Mouse (Mus musculus): Measurements from ENCODE around the gene Krtap10-10. TPM values are rescaled to one million over a fixed set of nuclear protein-coding genes. Genes with fewer than 3 reads are reported as not detected.

Gene Krtap10-10
- polyA plus RNA-seq, 1 experiment from 2014 or later, result not detected

DNA sequence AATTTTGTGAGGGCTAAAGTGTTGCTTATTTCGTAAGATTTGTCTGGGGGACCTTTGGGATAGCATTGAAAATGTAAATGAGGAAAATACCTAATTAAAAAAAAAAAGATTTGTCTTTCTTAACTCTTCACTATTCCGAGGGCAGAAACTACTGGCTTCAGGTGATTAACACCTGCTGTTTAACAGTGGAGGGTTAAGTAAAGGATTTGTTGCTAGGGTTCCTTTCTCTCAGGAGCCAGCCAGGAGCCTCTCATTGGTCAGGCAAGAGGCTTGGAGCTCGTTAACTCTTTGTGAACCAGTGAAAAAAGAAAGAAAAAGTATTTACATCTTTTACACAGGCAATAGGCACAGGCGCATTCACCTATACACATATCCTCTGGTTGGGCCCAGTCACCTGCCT is 16.5 kb upstream of the Krtap10-10 start:
- WGBS, result 17% methylated on average over 4 of the region's 4 CpGs

DNA sequence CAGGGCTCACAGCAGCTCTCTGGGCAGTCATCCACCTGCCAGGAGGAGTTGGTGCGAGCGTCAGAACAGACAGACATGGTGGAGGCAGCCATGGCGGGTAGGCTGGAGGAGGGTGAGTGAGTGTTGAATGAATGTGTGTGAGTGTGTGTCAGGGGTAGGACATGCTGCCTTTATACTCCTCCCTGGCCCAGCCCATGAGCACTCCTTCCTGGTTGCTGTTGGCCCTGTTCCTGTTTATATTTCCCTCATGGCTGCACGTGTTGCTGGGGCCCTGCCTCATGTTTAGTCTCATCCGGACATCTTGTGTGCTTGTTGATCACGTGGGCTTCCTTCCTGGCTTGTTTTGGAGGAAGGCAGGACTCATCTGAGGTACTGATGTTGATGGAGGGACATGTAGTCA is 8.8 kb upstream of the Krtap10-10 start, which contains the start of gene Krtap10-4:
Gene Krtap10-4 (minus strand): TSS at position 145 of the 400 bp plus-strand sequence.
- Histone ChIP-seq H3K4me1 (no peaks in the 10 kb centered on the region), H3K9ac (replicated peaks) (no peak within 1 kb of the TSS), H3K36me3 (no peaks in the 10 kb centered on the region), H3K27ac (replicated peaks) (no peak within 1 kb of the TSS), H3K4me2 (replicated peaks) (no peak within 1 kb of the TSS), H3K27me3 (no peaks in the 10 kb centered on the region), H3K4me3 (no peak within 1 kb of the TSS), H3K9me3 (no peaks in the 10 kb centered on the region)
- 72% methylated on average over 6 of the region's 6 CpGs for WGBS
- no peak for ATAC-seq (replicated peaks)

More for the DNA sequence above, 16.5 kb upstream of the Krtap10-10 start:
- Histone ChIP-seq H3K27me3 (no peaks in the 10 kb centered on the region), H3K36me3 (no peaks in the 10 kb centered on the region), H3K27ac (replicated peaks) (no peak overlapping the region), H3K4me3 (no peak overlapping the region), H3K4me1 (no peaks in the 10 kb centered on the region), H3K9me3 (no peaks in the 10 kb centered on the region), H3K4me2 (replicated peaks) (no peak overlapping the region), H3K9ac (replicated peaks) (no peak overlapping the region)
- ATAC-seq (replicated peaks), result no peak

DNA sequence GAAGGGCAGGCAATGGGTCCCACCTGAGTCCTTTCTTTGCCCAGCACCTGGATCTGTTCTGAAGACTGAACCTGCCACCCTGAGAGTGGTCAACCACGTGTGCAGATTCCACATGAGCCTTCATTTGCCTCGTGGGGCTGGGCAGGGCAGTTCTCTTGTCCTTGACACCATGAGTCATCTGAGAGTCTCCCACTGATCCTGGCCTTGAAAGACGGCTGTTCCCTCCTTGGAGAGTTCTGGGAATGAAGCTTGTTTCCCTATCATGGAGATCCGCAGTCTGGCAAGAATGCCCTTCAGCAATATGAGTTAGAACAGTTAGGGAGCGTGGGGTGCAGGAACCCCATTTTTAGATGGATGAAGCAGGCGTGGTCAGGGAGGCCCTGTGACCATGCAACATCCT is 3.3 kb downstream of the Krtap10-10 start:
- Histone ChIP-seq H3K27ac (replicated peaks) (no peak overlapping the region), H3K9me3 (peaks cover 3% of the 10 kb centered on the region; the same call in 1 of the 2 replicates), H3K27me3 (no peaks in the 10 kb centered on the region), H3K4me2 (replicated peaks) (no peak overlapping the region), H3K4me3 (no peak overlapping the region), H3K9ac (replicated peaks) (no peak overlapping the region), H3K4me1 (no peaks in the 10 kb centered on the region), H3K36me3 (no peaks in the 10 kb centered on the region)
- 77% methylated on average over 6 of the region's 6 CpGs for WGBS
- no peak for ATAC-seq (replicated peaks)

DNA sequence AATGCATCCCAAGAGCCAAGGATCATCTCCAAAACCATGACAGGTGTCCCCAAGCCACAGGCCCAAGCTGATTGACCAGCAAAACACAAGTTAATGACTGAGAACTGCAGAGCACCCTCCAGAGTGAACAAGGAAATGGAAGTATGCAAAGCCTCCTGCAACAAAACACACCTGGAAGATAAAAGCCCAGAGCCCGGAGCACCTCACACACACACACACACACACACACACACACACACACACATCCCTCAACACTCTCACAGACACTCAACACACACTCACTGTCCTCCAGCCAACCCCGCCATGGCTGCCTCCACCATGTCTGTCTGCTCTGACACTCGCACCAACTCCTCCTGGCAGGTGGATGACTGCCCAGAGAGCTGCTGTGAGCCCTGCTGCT is 10.8 kb downstream of the Krtap10-10 start, which contains the start of gene Gm36176:
Gene Gm36176 (plus strand): TSS at position 301 of the 400 bp plus-strand sequence.
- Histone ChIP-seq H3K9ac (replicated peaks) (no peak within 1 kb of the TSS), H3K27ac (replicated peaks) (no peak within 1 kb of the TSS), H3K4me1 (no peaks in the 10 kb centered on the region), H3K4me3 (no peak within 1 kb of the TSS), H3K36me3 (no peaks in the 10 kb centered on the region), H3K4me2 (replicated peaks) (no peak within 1 kb of the TSS), H3K9me3 (peaks cover 8% of the 10 kb centered on the region; the same call in 1 of the 2 replicates), H3K27me3 (no peaks in the 10 kb centered on the region)
- 81% methylated on average over 3 of the region's 3 CpGs for WGBS
- no peak for ATAC-seq (replicated peaks)

DNA sequence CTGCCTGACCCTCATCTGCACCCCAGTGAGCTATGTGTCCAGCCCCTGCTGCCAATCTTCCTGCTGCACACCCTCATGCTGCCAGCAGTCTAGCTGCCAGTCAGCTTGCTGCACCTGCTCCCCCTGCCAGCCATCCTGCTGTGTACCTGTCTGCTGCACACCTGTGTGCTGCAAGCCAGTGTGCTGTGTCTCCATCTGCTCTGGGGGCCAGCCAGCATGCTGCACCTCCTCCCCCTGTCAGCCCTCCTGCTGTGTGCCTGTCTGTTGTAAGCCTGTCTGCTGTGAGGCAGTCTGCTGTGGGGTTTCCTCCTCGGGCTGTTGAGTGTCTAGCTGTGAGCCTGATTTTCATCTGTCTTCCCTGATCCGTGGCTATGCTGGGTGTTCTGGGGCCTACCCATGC is 11.2 kb downstream of the Krtap10-10 start:
- H3K9ac ChIP-seq (replicated peaks), result no peak overlapping the region
- 6% methylated on average over 2 of the region's 2 CpGs for WGBS
- no peak for ATAC-seq (replicated peaks)
- no peaks in the 10 kb centered on the region for H3K4me1 ChIP-seq
- no peaks in the 10 kb centered on the region for H3K36me3 ChIP-seq
- no peaks in the 10 kb centered on the region for H3K27me3 ChIP-seq
- no peak overlapping the region for H3K4me3 ChIP-seq
- H3K4me2 ChIP-seq (replicated peaks), result no peak overlapping the region
- H3K27ac ChIP-seq (replicated peaks), result no peak overlapping the region
- peaks cover 8% of the 10 kb centered on the region; the same call in 1 of the 2 replicates for H3K9me3 ChIP-seq

DNA sequence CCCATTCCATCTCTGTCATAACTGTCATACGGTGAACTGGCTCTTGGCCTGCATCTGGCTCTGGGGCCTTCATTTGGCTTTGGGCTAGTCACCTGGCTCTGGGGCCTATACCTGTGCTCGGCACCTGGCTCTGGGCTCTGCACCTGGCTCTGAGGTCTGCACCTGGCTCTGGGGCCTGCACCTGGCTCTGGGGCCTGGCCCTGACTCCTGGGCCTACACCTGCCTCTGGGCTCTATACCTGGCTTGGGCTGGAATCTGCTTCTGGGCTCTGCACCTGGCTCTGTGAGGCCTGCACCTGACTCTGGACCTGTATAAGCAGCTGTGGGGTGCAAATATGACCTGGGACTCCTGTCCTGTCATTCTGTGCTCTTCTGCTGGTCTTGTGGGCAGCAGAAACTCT is 11.8 kb downstream of the Krtap10-10 start:
- ATAC-seq (replicated peaks), result no peak
- Histone ChIP-seq H3K9me3 (peaks cover 8% of the 10 kb centered on the region; the same call in 1 of the 2 replicates), H3K4me1 (no peaks in the 10 kb centered on the region), H3K36me3 (no peaks in the 10 kb centered on the region), H3K4me2 (replicated peaks) (no peak overlapping the region), H3K27ac (replicated peaks) (no peak overlapping the region), H3K27me3 (no peaks in the 10 kb centered on the region), H3K9ac (replicated peaks) (no peak overlapping the region), H3K4me3 (no peak overlapping the region)
- whole genome bisulfite sequencing, result 88% methylated on average over 2 of the region's 2 CpGs

DNA sequence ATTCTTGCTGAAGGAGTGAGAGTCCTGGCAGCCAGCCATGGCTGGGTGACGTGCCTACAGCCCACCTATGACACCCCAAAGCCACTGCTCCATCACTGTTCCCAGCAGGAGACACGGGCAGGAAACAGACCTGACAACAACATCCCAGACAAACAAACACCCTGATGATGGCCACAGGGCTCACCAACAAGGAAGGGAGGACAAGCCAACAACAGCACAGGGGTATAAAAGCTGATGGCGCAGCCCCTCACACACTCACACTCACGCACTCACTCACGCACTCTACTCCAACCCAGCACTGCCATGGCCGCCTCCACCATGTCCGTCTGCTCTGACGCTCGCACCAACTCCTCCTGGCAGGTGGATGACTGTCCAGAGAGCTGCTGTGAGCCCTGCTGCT is 16.8 kb downstream of the Krtap10-10 start, which contains the start of gene Gm10318:
Gene Gm10318 (plus strand): TSS at position 301 of the 400 bp plus-strand sequence.
- no peaks in the 10 kb centered on the region for H3K4me1 ChIP-seq
- H3K27me3 ChIP-seq, result no peaks in the 10 kb centered on the region
- no peaks in the 10 kb centered on the region for H3K9me3 ChIP-seq
- 0 out of 2 replicates have a peak within 1 kb of the TSS, but pooled peaks have one; percentile 11 for H3K27ac ChIP-seq (replicated peaks)
- H3K36me3 ChIP-seq, result no peaks in the 10 kb centered on the region
- H3K4me2 ChIP-seq (replicated peaks), result no peak within 1 kb of the TSS
- H3K4me3 ChIP-seq, result no peak within 1 kb of the TSS
- WGBS, result 62% methylated on average over 9 of the region's 9 CpGs
- ATAC-seq (replicated peaks), result no peak
- H3K9ac ChIP-seq (replicated peaks), result no peak within 1 kb of the TSS

DNA sequence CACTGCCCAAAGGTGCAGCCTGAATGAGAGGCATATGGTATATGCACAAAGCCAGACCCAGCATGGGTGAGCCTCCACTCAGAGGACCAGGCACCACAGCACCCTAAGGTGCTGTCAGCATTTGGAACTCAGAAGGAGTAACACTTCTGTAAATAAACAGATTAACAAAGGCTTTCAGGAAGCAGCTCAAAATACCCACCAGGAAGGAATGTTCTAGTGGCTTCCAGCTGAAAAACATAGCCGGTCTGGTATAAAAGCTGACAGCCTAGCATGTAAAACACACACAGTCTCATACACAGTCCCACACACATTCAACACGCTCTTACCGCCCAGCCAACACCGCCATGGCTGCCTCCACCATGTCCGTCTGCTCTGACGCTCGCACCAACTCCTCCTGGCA is 25.9 kb downstream of the Krtap10-10 start, which contains the start of gene Gm3285:
Gene Gm3285 (plus strand): TSS at position 301 of the 400 bp plus-strand sequence.
- no peak for ATAC-seq (replicated peaks)
- Histone ChIP-seq H3K27ac (replicated peaks) (no peak within 1 kb of the TSS), H3K4me1 (no peaks in the 10 kb centered on the region), H3K9ac (replicated peaks) (no peak within 1 kb of the TSS), H3K36me3 (no peaks in the 10 kb centered on the region), H3K4me2 (replicated peaks) (no peak within 1 kb of the TSS), H3K27me3 (no peaks in the 10 kb centered on the region), H3K9me3 (no peaks in the 10 kb centered on the region), H3K4me3 (no peak within 1 kb of the TSS)
- WGBS, result 44% methylated on average over 7 of the region's 7 CpGs

DNA sequence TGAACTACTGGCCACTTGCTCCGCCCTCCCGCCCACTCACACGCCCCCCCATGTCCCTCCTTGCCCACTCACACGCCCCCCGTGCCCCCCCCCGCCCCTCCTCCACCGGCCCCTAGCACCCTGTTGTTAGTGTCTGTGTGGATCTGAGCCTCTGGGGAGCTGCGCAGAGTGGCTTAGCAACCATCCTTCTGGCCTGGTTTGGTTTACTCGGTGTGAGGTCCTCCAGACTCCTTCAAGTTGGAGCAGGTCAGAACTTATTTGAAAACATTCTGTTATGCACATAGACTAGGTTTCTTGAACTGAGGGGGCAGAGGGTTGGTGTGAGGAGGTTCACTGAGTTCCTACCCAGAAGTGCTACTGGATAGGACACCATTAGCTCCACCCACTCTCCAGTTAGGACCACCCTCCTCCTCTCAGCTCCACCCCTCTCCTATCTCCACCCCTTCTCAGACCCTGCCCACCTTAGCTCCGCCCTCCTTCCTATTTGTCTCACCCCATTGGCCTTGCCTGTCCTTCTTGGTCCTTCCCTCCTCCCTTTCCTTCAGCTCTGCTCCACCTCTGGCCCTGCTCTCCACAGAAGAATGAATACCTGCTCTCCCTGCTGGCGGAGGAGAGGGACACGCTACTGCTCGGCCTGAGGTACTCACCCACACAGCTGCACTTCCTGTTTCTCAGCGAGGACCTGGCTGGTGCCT is 28.5 kb downstream of the Krtap10-10 start:
- Histone ChIP-seq H3K27me3 (no peaks in the 10 kb centered on the region), H3K4me2 (replicated peaks) (peak overlapping the region; percentile 18), H3K9ac (replicated peaks) (0 out of 2 replicates have a peak overlapping the region, but pooled peaks have one; percentile 22), H3K36me3 (no peaks in the 10 kb centered on the region), H3K4me3 (peak overlapping the region; percentile 11; the same call in 1 of the 2 replicates), H3K27ac (replicated peaks) (no peak overlapping the region), H3K4me1 (no peaks in the 10 kb centered on the region), H3K9me3 (no peaks in the 10 kb centered on the region)
- ATAC-seq (replicated peaks), result peak; percentile 51; the same call in 1 of the 2 replicates
- 45% methylated on average over 14 of the region's 14 CpGs for WGBS

DNA sequence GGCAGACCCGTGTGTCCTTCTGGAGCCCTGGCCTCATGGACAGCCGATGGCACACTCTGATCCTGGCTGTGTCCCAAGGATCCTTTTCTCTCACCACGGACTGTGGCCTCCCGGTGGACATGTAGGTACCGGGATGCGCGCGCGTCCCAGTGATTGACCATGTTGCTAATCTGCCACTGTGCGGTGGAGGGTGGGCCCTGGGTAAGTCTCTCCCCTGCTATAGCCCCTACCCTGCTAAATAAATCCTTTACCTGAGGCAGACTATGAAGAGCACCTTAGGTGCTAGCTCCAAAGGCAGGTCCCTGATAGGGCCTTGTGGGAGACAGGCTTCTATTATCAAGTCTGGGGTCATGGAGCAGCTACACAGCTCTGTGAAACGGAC is 29.0 kb downstream of the Krtap10-10 start:
- Histone ChIP-seq H3K36me3 (no peaks in the 10 kb centered on the region), H3K9ac (replicated peaks) (0 out of 2 replicates have a peak overlapping the region, but pooled peaks have one; percentile 22), H3K9me3 (no peaks in the 10 kb centered on the region), H3K4me2 (replicated peaks) (peak overlapping the region; percentile 18), H3K4me3 (peak overlapping the region; percentile 11; the same call in 1 of the 2 replicates), H3K4me1 (no peaks in the 10 kb centered on the region), H3K27ac (replicated peaks) (no peak overlapping the region), H3K27me3 (no peaks in the 10 kb centered on the region)
- 35% methylated on average over 11 of the region's 11 CpGs for WGBS
- ATAC-seq (replicated peaks), result no peak

DNA sequence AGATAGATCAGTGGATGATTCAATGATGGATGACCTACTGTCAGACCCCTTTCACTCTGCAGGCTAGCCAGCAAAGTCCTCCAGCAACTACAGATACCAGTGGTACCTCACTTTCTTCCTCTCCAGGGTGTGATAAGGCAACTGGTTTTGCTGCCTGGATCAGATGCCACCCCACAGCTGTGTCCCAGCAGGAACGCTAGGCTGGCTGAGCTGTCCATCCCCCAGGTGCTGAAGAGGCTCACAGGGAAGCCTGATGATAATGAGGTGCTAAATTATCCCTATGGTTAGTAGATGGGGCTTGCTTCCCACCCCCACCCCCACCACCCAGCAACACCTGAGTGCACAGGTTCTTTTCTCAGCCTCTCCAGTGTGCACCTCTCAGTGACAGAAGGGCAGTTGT is 31.8 kb downstream of the Krtap10-10 start:
- Histone ChIP-seq H3K9ac (replicated peaks) (no peak overlapping the region), H3K27ac (replicated peaks) (no peak overlapping the region), H3K27me3 (no peaks in the 10 kb centered on the region), H3K4me3 (no peak overlapping the region), H3K9me3 (no peaks in the 10 kb centered on the region), H3K4me2 (replicated peaks) (no peak overlapping the region), H3K4me1 (no peaks in the 10 kb centered on the region), H3K36me3 (no peaks in the 10 kb centered on the region)
- 30% methylated on average over 1 of the region's 1 CpGs for WGBS
- no peak for ATAC-seq (replicated peaks)

DNA sequence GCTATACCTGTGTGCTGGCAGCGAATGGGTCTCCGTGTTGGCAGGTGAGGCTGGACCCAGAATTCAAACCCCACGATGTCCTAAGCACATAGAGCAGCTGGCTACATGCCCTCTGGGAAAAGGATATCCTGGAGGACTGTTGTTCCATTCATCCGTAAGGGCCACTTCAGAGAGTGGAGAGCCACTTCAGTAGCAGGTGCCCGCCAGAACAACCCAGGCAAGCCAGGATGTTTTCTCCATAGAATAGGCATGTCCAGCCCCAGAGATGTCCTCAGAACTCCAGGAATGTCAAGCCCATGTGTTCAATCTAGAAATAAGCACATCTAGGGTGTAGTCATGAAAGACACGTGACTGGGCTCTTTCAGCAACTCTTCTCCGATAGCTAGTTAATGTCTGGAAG is 33.9 kb downstream of the Krtap10-10 start:
- H3K27me3 ChIP-seq, result no peaks in the 10 kb centered on the region

More for the DNA sequence above, 33.9 kb downstream of the Krtap10-10 start:
- no peak for ATAC-seq (replicated peaks)
- no peak overlapping the region for H3K27ac ChIP-seq (replicated peaks)
- H3K36me3 ChIP-seq, result no peaks in the 10 kb centered on the region
- no peak overlapping the region for H3K4me3 ChIP-seq
- H3K4me2 ChIP-seq (replicated peaks), result no peak overlapping the region
- no peaks in the 10 kb centered on the region for H3K9me3 ChIP-seq
- 85% methylated on average over 7 of the region's 7 CpGs for WGBS
- no peaks in the 10 kb centered on the region for H3K4me1 ChIP-seq
- no peak overlapping the region for H3K9ac ChIP-seq (replicated peaks)

All from forebrain, embryonic 15.5 days (tissue).